In genomic region chr2:14740359-14740758, GRCm38 (mm10) we compare ENCODE assay signal across 12 mouse cellular contexts.
DNase-seq lines count a peak whose midpoint lies in the region; ATAC-seq lines count a peak whose summit lies in the region.
"Had no signal": no experiment of that assay in that cellular context is flagged by ENCODE, and none has a peak within 500 bp of the region (broad histone marks: within the 10 kb centered on the region; RNA-seq: fewer than 3 reads in every experiment).

No protein-coding gene starts in this region.

- no peak overlapping the region for H3K9ac ChIP-seq in forebrain, embryonic 11.5 days (ENCODE audit: low read length)
- H3K9ac ChIP-seq in neural tube, embryonic 11.5 days (ENCODE audit: low read length), result no peak overlapping the region; the same call in 1 of the 2 replicates
- H3K9ac ChIP-seq: kidney, embryonic 15.5 days had no signal

- H3K4me2 ChIP-seq in forebrain, embryonic 11.5 days (ENCODE audit: low read depth, low read length, severe bottlenecking), result no peak overlapping the region
- H3K4me2 ChIP-seq in neural tube, embryonic 11.5 days (ENCODE audit: low read depth), result peak overlapping the region; percentile 17; the same call in 1 of the 2 replicates
- H3K4me2 ChIP-seq: kidney, embryonic 15.5 days had no signal

- 38% methylated on average over 7 of the region's 7 CpGs for WGBS in forebrain, embryonic 11.5 days
- WGBS in forebrain, embryonic 10.5 days, result 70% methylated on average over 7 of the region's 7 CpGs
- 31% methylated on average over 7 of the region's 7 CpGs for WGBS in neural tube, embryonic 11.5 days

- H3K27me3 ChIP-seq in forebrain, embryonic 11.5 days (ENCODE audit: control insufficient read depth, insufficient read depth, low read length), result no peaks in the 10 kb centered on the region
- H3K27me3 ChIP-seq in forebrain, embryonic 10.5 days (ENCODE audit: poor library complexity, severe bottlenecking), result no peaks in the 10 kb centered on the region
- H3K27me3 ChIP-seq in neural tube, embryonic 11.5 days (ENCODE audit: control insufficient read depth, insufficient read depth, low read length), result no peaks in the 10 kb centered on the region
- H3K27me3 ChIP-seq: CH12.LX; kidney, embryonic 15.5 days had no signal

- H3K9me3 ChIP-seq in forebrain, embryonic 11.5 days (ENCODE audit: control insufficient read depth, low read length), result no peaks in the 10 kb centered on the region
- no peaks in the 10 kb centered on the region for H3K9me3 ChIP-seq in forebrain, embryonic 10.5 days
- no peaks in the 10 kb centered on the region for H3K9me3 ChIP-seq in neural tube, embryonic 11.5 days (ENCODE audit: control insufficient read depth, low read length)
- H3K9me3 ChIP-seq: kidney, embryonic 15.5 days had no signal

- H3K4me1 ChIP-seq in forebrain, embryonic 11.5 days (replicated peaks; ENCODE audit: control insufficient read depth, insufficient read depth, low read length), result no peaks in the 10 kb centered on the region
- peaks cover 18% of the 10 kb centered on the region for H3K4me1 ChIP-seq in forebrain, embryonic 10.5 days
- no peaks in the 10 kb centered on the region; the same call in 1 of the 2 replicates for H3K4me1 ChIP-seq in neural tube, embryonic 11.5 days (ENCODE audit: control insufficient read depth, insufficient read depth, low read length)
- H3K4me1 ChIP-seq: kidney, embryonic 15.5 days had no signal

- 0 out of 2 replicates have a peak, but pooled peaks have one; percentile 59 for ATAC-seq in forebrain, embryonic 11.5 days (replicated peaks; ENCODE audit: low FRiP score)
- ATAC-seq in neural tube, embryonic 11.5 days (ENCODE audit: insufficient read depth, low FRiP score, low TSS enrichment), result peak; percentile 54; the same call in 1 of the 2 replicates

- peak; percentile 52 for DNase-seq in forebrain, embryonic 11.5 days (ENCODE audit: low spot score)
- no peak for DNase-seq in forebrain, embryonic 10.5 days (ENCODE audit: extremely low spot score, low spot score)
- peak; percentile 40 for DNase-seq in neural tube, embryonic 11.5 days (ENCODE audit: low spot score)
- no peak for DNase-seq in neural tube, embryonic 10.5 days (ENCODE audit: extremely low spot score, low spot score)
- DNase-seq in left cerebral cortex, postnatal 4 days, result peak; percentile 38
- peak; percentile 41 for DNase-seq in telencephalon, adult 2 months (ENCODE audit: low read depth, low spot score)
- DNase-seq in testis, postnatal 14 days (ENCODE audit: low spot score), result no peak
- no peak for DNase-seq in MN1 (ENCODE audit: low spot score)
- DNase-seq: lung, adult 18-20 months; retina, postnatal 1 day had no signal

- no peak overlapping the region for H3K27ac ChIP-seq in forebrain, embryonic 11.5 days (ENCODE audit: low read depth, low read length)
- no peak overlapping the region for H3K27ac ChIP-seq in forebrain, embryonic 10.5 days
- H3K27ac ChIP-seq in neural tube, embryonic 11.5 days (ENCODE audit: low read depth, low read length), result no peak overlapping the region
- H3K27ac ChIP-seq: kidney, embryonic 15.5 days had no signal

- no peaks in the 10 kb centered on the region for H3K36me3 ChIP-seq in forebrain, embryonic 11.5 days (ENCODE audit: control insufficient read depth, insufficient read depth, low read length)
- no peaks in the 10 kb centered on the region for H3K36me3 ChIP-seq in forebrain, embryonic 10.5 days (replicated peaks)
- no peaks in the 10 kb centered on the region for H3K36me3 ChIP-seq in neural tube, embryonic 11.5 days (ENCODE audit: control insufficient read depth, insufficient read depth, low read length)
- H3K36me3 ChIP-seq: kidney, embryonic 15.5 days had no signal

- intact Hi-C loops in left cerebral cortex, postnatal 4 days (cut with DNase I), result no loop called here

- no peak overlapping the region for H3K4me3 ChIP-seq in forebrain, embryonic 11.5 days (ENCODE audit: low read depth, low read length)
- H3K4me3 ChIP-seq in forebrain, embryonic 10.5 days, result no peak overlapping the region
- no peak overlapping the region for H3K4me3 ChIP-seq in neural tube, embryonic 11.5 days (ENCODE audit: low read depth, low read length)
- H3K4me3 ChIP-seq: kidney, embryonic 15.5 days had no signal

Comparison
In these comparisons a context has a peak if more than half of its experiments do, and no peak if none do; other contexts are left out.
1. DNase-seq: peak in forebrain, embryonic 11.5 days (single experiment), neural tube, embryonic 11.5 days (single experiment), left cerebral cortex, postnatal 4 days (single experiment) and telencephalon, adult 2 months (single experiment); none in forebrain, embryonic 10.5 days (single experiment), neural tube, embryonic 10.5 days (single experiment), testis, postnatal 14 days (single experiment) and MN1 (single experiment).